Mouse (Mus musculus) liver, embryonic 11.5 days (tissue): ENCODE results near the gene Enpp4. TPM values are rescaled to one million over a fixed set of nuclear protein-coding genes. Genes with fewer than 3 reads are reported as not detected.

Experiments
- ATAC-seq: fragments of 200-750 bp; cut with Nextera tagmentation; replicated peaks from 2 replicates; pipeline ENCODE4 v1.8.0; 2017; ENCODE audit warnings: moderate number of reproducible peaks, mild to moderate bottlenecking, moderate TSS enrichment, moderate library complexity; ENCODE audit not compliant: low FRiP score
- DNase-seq: peaks from one replicate; pipeline ENCODE4 v3.0.0-alpha.2; 2017; ENCODE audit warnings: low spot score
- H3K27ac ChIP-seq: fragments of 300-500 bp; sonication (generic); 2 replicates; pipeline ENCODE4 v1.5.1; 2014; ENCODE audit warnings: mild to moderate bottlenecking, low read depth, low read length, control low read depth
- H3K27me3 ChIP-seq: fragments of 300-500 bp; sonication (generic); replicated peaks from 2 replicates; pipeline ENCODE4 v1.6.1; 2014; ENCODE audit warnings: low read length, mixed read lengths; ENCODE audit not compliant: control insufficient read depth, insufficient read depth
- H3K36me3 ChIP-seq: fragments of 300-500 bp; sonication (generic); 2 replicates; pipeline ENCODE4 v1.6.1; 2014; ENCODE audit warnings: mild to moderate bottlenecking, low read length, moderate library complexity, mixed read lengths; ENCODE audit not compliant: control insufficient read depth, insufficient read depth
- H3K4me1 ChIP-seq: fragments of 300-500 bp; sonication (generic); replicated peaks from 2 replicates; pipeline ENCODE4 v1.6.1; 2014; ENCODE audit warnings: low read length, mixed read lengths; ENCODE audit not compliant: control insufficient read depth, insufficient read depth
- H3K4me2 ChIP-seq: fragments of 300-500 bp; sonication (generic); 2 replicates; pipeline ENCODE4 v1.6.1; 2014; ENCODE audit warnings: mild to moderate bottlenecking, control low read depth, moderate library complexity
- H3K4me3 ChIP-seq: fragments of 300-500 bp; sonication (generic); 2 replicates; pipeline ENCODE4 v1.5.1; 2014; ENCODE audit warnings: low read depth, low read length, control low read depth
- H3K9ac ChIP-seq: fragments of 300-500 bp; sonication (generic); 2 replicates; pipeline ENCODE4 v1.6.1; 2014; ENCODE audit warnings: low read depth, low read length, control low read depth
- H3K9me3 ChIP-seq: fragments of 300-500 bp; sonication (generic); 2 replicates; pipeline ENCODE4 v1.6.1; 2016; ENCODE audit warnings: low read length, inconsistent platforms, mixed read lengths; ENCODE audit not compliant: control insufficient read depth
- WGBS: fragments of 180-500 bp; shearing (Covaris S2); extraction: QIAGEN DNeasy Blood & Tissue Kit; methylation state at CpG from one replicate; pipeline ENCODE4 v1.1.7; 2014; 5-methylcytosine and 5-hydroxymethylcytosine counted together
- polyA plus RNA-seq: library from polyadenylated mRNA; unstranded; fragments of >200 nt; fragmentation: Nextera tagmentation; extraction: Ambion mirVana; gene quantifications from 2 replicates; pipeline ENCODE4 v1.2.1, GENCODE M21; 2014

Gene Enpp4
- polyA plus RNA-seq, 1 experiment from 2014 or later: 7.5 TPM

DNA sequence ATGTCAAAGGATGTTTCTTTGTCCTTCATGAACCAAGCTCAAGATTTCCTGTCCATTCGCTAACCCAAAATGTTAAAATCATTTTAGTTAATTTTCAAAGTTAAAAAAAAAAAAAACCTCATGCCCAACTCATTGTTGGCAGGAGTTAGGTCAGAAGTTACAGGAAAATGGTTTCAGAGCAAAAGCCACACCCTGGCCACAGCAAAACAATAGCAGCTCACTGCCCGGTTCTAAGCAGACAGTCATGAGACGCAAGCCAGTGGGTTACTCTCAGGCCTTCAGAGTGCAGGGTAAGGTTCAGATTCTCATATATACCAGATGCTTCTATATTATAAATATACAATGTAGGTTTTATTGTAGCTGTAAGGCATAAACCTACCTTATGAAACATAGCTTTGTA lies 2.7 kb upstream of the Enpp4 start:
- no peaks in the 10 kb centered on the region for H3K27me3 ChIP-seq
- DNase-seq: no peak
- H3K36me3 ChIP-seq: no peaks in the 10 kb centered on the region
- no peak for ATAC-seq
- WGBS: 77% methylated on average over 3 of the region's 3 CpGs
- H3K27ac ChIP-seq: no peak overlapping the region
- H3K4me3 ChIP-seq: no peak overlapping the region
- H3K4me1 ChIP-seq: peaks cover 6% of the 10 kb centered on the region; the same call in 1 of the 2 replicates
- no peak overlapping the region for H3K9ac ChIP-seq
- no peak overlapping the region for H3K4me2 ChIP-seq
- H3K9me3 ChIP-seq: no peaks in the 10 kb centered on the region

DNA sequence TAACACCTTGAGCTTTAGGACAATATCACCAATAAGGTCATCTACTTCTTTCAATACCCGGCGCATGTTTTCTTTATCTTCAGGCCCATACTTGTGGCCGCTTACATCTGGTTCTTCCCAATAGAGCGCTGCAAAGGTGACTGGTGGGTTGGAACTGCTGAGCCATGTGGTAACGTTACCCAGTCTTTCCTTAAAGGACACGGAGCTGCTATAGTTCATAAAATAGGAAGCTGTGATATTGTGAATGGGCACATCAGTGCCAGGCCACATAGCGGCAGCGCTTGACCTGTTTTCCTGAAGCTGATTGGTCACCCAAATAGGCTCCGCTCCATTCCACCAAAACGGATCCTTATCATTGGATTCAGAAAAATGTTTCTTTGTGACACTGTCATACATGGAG lies 3.6 kb downstream of the Enpp4 start:
- Histone ChIP-seq H3K27ac (no peak overlapping the region), H3K36me3 (no peaks in the 10 kb centered on the region), H3K4me2 (no peak overlapping the region), H3K4me1 (peaks cover 6% of the 10 kb centered on the region; the same call in 1 of the 2 replicates), H3K9me3 (no peaks in the 10 kb centered on the region), H3K9ac (no peak overlapping the region), H3K4me3 (no peak overlapping the region), H3K27me3 (no peaks in the 10 kb centered on the region)
- ATAC-seq: no peak
- no peak for DNase-seq
- 91% methylated on average over 10 of the region's 10 CpGs for WGBS

DNA sequence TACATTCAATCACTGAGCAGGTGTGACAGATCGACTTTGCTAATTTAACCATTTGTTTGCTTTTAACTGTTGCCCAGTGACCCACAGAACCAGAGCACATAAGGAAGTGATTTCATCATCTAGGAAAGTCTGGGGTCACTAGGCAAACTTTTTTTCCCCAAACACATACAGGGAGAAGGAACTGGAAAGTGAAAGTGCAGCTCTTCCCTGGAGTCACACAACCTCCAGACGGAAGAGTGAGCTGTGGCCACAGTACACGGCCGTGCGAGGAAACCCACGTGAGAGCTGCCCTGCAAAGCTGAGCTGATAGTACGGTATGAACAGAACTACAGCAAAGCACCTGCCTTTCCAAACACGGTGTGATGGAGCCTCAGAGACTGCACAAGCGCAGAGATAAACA lies 4.7 kb downstream of the Enpp4 start:
- no peaks in the 10 kb centered on the region for H3K36me3 ChIP-seq
- no peak overlapping the region for H3K9ac ChIP-seq
- H3K27ac ChIP-seq: no peak overlapping the region
- 72% methylated on average over 9 of the region's 9 CpGs for WGBS
- 0 out of 2 replicates have a peak overlapping the region, but pooled peaks have one; percentile 2 for H3K4me2 ChIP-seq
- H3K4me1 ChIP-seq: peaks cover 6% of the 10 kb centered on the region; the same call in 1 of the 2 replicates
- DNase-seq (no peak), ATAC-seq (no peak)
- H3K4me3 ChIP-seq: no peak overlapping the region
- H3K9me3 ChIP-seq: no peaks in the 10 kb centered on the region
- H3K27me3 ChIP-seq: no peaks in the 10 kb centered on the region

DNA sequence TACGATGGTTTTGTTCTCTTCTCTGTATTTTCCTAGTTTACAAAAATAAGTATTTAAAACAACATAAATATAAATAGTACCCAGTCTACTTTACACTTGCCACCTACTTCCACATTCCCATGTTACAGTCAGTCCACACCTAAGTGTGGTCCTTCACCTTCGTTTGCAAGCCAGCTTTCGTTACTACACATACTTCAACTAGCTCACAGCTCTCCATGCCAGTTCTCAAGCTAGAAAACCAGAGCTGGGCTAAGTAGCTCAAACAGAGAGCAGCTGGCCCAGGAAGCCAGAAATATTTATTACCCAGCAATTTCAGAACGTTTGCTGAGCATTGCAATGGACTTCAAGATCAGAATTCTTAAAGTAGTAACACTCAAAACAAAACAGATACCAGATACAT lies 5.1 kb downstream of the Enpp4 start:
- no peak for DNase-seq
- 68% methylated on average over 4 of the region's 4 CpGs for WGBS
- H3K4me1 ChIP-seq: peaks cover 6% of the 10 kb centered on the region; the same call in 1 of the 2 replicates
- H3K4me2 ChIP-seq: no peak overlapping the region
- no peak for ATAC-seq
- H3K27me3 ChIP-seq: no peaks in the 10 kb centered on the region
- no peaks in the 10 kb centered on the region for H3K36me3 ChIP-seq
- no peaks in the 10 kb centered on the region for H3K9me3 ChIP-seq
- H3K27ac ChIP-seq: no peak overlapping the region
- no peak overlapping the region for H3K4me3 ChIP-seq
- no peak overlapping the region for H3K9ac ChIP-seq

DNA sequence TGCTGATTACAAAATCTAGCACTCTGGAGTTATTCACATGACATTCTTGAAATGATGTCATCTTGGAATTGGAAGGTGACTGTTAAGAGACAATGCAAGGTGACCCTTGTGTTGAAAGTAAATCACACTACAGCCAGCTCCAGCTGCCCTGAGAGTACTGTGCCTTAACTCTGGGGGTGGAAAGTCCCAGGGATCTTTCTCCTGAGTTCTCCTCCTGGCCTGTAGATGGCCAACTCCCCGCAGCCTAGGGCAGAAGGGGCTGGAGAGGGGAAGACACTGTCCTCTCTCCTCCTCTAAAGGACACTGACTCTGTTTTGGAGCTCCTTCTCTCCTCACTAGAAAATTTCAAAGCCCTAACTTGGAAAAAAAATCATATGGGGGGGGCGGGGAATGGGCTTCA lies 14.1 kb downstream of the Enpp4 start:
- ATAC-seq: no peak

DNA sequence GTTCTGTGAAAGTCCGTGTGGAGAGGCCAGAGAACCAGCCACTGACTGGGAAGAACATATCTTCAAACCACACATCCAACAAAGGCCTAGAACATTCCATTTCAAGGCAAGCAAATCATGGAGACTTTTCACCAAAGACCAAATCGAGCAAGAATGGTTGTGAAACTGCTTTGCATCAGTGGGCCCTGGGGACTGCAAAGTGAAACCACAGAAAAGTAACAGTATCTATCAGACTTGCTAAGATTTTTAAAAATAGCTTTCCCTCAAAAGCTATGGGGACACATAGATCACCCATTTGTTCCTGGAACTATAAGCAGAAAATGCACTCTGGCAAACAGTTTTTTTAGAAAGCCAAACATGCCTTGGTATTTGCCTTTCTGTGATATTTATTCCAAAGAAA lies 14.7 kb downstream of the Enpp4 start:
- Histone ChIP-seq H3K27ac (no peak overlapping the region), H3K4me2 (no peak overlapping the region), H3K36me3 (no peaks in the 10 kb centered on the region), H3K4me3 (no peak overlapping the region), H3K9ac (no peak overlapping the region), H3K9me3 (no peaks in the 10 kb centered on the region), H3K4me1 (no peaks in the 10 kb centered on the region), H3K27me3 (no peaks in the 10 kb centered on the region)
- 69% methylated on average over 2 of the region's 2 CpGs for WGBS
- ATAC-seq (no peak), DNase-seq (no peak)

More for the DNA sequence above, 14.1 kb downstream of the Enpp4 start:
- no peak overlapping the region for H3K27ac ChIP-seq
- 35% methylated on average over 2 of the region's 2 CpGs for WGBS
- H3K27me3 ChIP-seq: no peaks in the 10 kb centered on the region
- no peak for DNase-seq
- no peak overlapping the region for H3K9ac ChIP-seq
- H3K4me1 ChIP-seq: no peaks in the 10 kb centered on the region
- no peaks in the 10 kb centered on the region for H3K36me3 ChIP-seq
- no peaks in the 10 kb centered on the region for H3K9me3 ChIP-seq
- H3K4me2 ChIP-seq: no peak overlapping the region
- H3K4me3 ChIP-seq: no peak overlapping the region

DNA sequence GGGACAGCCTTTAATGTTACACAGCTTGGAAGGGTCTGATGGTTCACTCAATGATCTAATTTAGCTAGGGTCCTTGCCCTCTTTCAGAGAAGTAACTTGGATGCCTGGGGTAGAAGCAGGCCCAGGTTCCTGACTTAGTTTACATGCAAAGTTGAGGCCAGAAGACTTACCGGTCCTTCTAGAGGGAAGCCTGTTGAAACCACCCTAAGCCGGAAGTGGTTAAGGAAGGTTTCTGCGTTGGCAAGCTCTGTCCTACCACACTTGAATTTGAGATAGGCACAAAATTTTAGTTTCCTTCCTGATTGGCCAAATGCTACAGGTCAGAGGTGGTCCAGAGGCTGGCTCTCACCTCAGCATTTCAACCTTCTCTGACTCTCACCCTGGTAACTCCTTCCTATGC lies 17.4 kb downstream of the Enpp4 start:
- Histone ChIP-seq H3K36me3 (no peaks in the 10 kb centered on the region), H3K9ac (no peak overlapping the region), H3K27me3 (no peaks in the 10 kb centered on the region), H3K4me3 (no peak overlapping the region), H3K4me2 (no peak overlapping the region), H3K9me3 (no peaks in the 10 kb centered on the region), H3K27ac (no peak overlapping the region), H3K4me1 (no peaks in the 10 kb centered on the region)
- WGBS: 81% methylated on average over 3 of the region's 3 CpGs
- ATAC-seq (no peak), DNase-seq (no peak)

DNA sequence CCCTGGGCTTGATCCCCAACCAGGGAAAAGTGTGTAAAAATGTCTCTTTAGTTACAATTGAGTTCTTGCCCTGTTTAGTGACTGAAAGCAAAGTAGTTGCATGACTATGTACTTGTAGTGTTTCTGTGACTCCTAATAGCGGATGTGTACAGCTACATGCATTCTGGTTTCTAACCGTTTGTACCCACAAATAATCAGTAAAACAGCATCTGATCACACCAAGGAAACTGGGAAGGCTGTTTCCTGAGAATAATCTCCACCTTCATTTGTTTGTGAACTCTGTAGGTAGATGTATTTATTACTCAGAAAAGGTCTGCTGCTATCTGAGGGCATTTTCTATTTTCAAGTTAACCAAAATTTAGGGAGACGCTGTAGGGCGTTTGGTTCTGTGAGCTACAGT lies 22.5 kb downstream of the Enpp4 start:
- Histone ChIP-seq H3K4me3 (no peak overlapping the region), H3K9me3 (no peaks in the 10 kb centered on the region), H3K36me3 (no peaks in the 10 kb centered on the region), H3K4me2 (no peak overlapping the region), H3K9ac (no peak overlapping the region), H3K27me3 (no peaks in the 10 kb centered on the region), H3K4me1 (no peaks in the 10 kb centered on the region), H3K27ac (no peak overlapping the region)
- 83% methylated on average over 4 of the region's 4 CpGs for WGBS
- no peak for ATAC-seq
- DNase-seq: no peak

DNA sequence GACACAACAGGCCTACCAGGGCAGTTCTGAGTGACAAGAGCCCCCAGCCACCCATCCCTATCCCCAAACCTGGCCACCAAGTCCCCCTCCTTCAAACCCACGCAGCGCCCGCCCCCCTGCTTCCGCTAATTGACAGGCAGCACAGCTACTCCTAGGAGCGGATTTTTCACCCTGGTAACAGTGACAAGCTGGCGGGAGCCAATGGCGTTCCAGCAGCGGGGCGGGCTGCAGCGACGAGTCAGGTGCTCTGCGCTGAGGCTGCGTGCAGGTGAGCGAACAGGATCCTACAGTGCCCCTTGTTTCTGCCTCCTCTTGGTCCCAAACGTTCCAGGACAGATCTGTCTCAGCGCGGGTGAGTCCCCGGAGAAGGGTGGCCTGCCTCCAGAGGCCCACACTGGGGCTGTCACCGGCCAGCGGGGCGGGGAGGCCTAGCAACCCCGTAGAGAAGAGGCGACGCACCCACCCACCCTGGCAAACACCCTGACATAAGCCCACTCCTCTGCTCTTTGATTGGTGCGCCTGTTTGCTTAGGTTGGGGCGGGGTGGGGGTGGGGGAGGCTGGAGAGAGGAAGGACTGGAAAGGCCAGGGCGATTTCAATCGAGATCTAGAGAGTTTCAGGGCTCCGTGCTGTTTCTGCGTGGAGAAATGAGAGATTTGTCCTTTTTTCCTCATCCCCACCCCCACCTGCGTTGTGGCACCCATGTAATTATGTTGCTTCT lies 26.8 kb downstream of the Enpp4 start, which contains the start of gene Enpp5:
TSS of gene Enpp5 (plus strand) at position 183 of the 720 bp plus-strand sequence.
- peak; percentile 64 for DNase-seq
- no peaks in the 10 kb centered on the region for H3K27me3 ChIP-seq
- H3K4me1 ChIP-seq: no peaks in the 10 kb centered on the region
- H3K36me3 ChIP-seq: no peaks in the 10 kb centered on the region
- H3K27ac ChIP-seq: no peak within 1 kb of the TSS
- H3K9ac ChIP-seq: peak within 1 kb of the TSS; percentile 55
- under 1% methylated on average over 31 of the region's 31 CpGs for WGBS
- H3K4me3 ChIP-seq: peak within 1 kb of the TSS; percentile 63
- H3K4me2 ChIP-seq: peak within 1 kb of the TSS; percentile 90
- ATAC-seq: peak; percentile 90
- no peaks in the 10 kb centered on the region for H3K9me3 ChIP-seq
